Comparison of ENCODE assay signal across 11 mouse cellular contexts in the genomic region with DNA sequence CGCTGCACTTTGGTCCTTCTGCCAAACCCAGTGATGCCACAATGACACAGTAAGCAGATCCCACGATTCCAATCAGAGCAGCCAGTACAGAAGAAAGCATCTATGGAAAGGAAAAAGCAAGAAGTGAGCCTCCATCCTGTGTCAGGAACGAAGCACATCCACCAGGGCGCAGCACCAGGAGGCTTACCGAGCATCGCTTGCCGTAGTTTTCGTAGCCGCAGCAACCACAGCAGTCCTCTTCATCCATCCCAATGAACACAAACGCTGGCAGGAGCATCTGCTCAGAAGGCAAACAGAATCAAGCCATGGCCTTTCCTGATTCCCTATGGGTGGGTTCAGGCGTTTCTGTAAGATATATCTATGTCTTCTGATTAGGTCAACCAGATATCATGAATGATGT. TPM values are rescaled to one million over a fixed set of nuclear protein-coding genes. Genes with fewer than 3 reads are reported as not detected.
A peak's percentile ranks its signal among the peaks of the same experiment; 100 is the strongest.
DNase-seq lines count a peak whose midpoint lies in the region; ATAC-seq and TF ChIP-seq lines count a peak whose summit lies in the region.
"Had no signal": no experiment of that assay in that cellular context is flagged by ENCODE, and none has a peak within 500 bp of the region (broad histone marks: within the 10 kb centered on the region; RNA-seq: fewer than 3 reads in every experiment).

No protein-coding gene starts in this region.

- no peak for ATAC-seq in intestine, postnatal 0 days
- ATAC-seq in intestine, embryonic 16.5 days, result no peak
- no peak for ATAC-seq in heart, embryonic 16.5 days (replicated peaks; ENCODE audit: extremely low read depth, insufficient read depth, low FRiP score)
- ATAC-seq in forebrain, embryonic 14.5 days, result no peak

- no peak overlapping the region for H3K27ac ChIP-seq in intestine, postnatal 0 days (ENCODE audit: low read depth, low read length)
- H3K27ac ChIP-seq in intestine, embryonic 16.5 days (ENCODE audit: low read length), result no peak overlapping the region
- H3K27ac ChIP-seq in spleen, adult 2 months (ENCODE audit: insufficient read depth, low read length), result no peak overlapping the region
- H3K27ac ChIP-seq in heart, embryonic 16.5 days (ENCODE audit: low read length), result peak overlapping the region; percentile 9; the same call in 1 of the 2 replicates
- H3K27ac ChIP-seq in forebrain, embryonic 14.5 days (ENCODE audit: low read depth, low read length), result no peak overlapping the region
- H3K27ac ChIP-seq: embryonic facial prominence, embryonic 12.5 days; macrophage; neural tube, embryonic 15.5 days had no signal

- H3K4me1 ChIP-seq in intestine, postnatal 0 days (replicated peaks; ENCODE audit: control insufficient read depth, insufficient read depth, low read length), result no peaks in the 10 kb centered on the region
- H3K4me1 ChIP-seq in intestine, embryonic 16.5 days (ENCODE audit: control insufficient read depth, insufficient read depth, low read length), result peaks cover 5% of the 10 kb centered on the region; the same call in 1 of the 2 replicates
- no peaks in the 10 kb centered on the region for H3K4me1 ChIP-seq in spleen, adult 2 months (ENCODE audit: control insufficient read depth, insufficient read depth, insufficient read length)
- peaks cover 10% of the 10 kb centered on the region; the same call in 1 of the 2 replicates for H3K4me1 ChIP-seq in heart, embryonic 16.5 days (ENCODE audit: control insufficient read depth, insufficient read depth, low read length)
- 0 out of 2 replicates have a peak, but pooled peaks cover 3% of the 10 kb centered on the region for H3K4me1 ChIP-seq in forebrain, embryonic 14.5 days (ENCODE audit: control insufficient read depth, insufficient read depth, low read length)

- no peak for TF ChIP-seq POLR2A in spleen, adult 2 months (IDR thresholded peaks at IDR 0.05; ENCODE audit: low read depth, low read length)

- peak; percentile 57 for TF ChIP-seq CTCF in intestine, postnatal 0 days (IDR thresholded peaks at IDR 0.05; ENCODE audit: low read depth)
- TF ChIP-seq CTCF in spleen, adult 2 months (IDR thresholded peaks at IDR 0.05; ENCODE audit: extremely low read depth, insufficient read depth, insufficient read length, insufficient replicate concordance), result no peak

- no peak for DNase-seq in spleen, adult 2 months (ENCODE audit: low read depth in 1 of 2, low spot score in 2 of 2)
- no peak for DNase-seq in spleen, postnatal 14 days (ENCODE audit: low spot score in 2 of 2)
- no peak for DNase-seq in B cell, adult 2 months
- no peak for DNase-seq in forebrain, embryonic 14.5 days (ENCODE audit: low spot score)
- no peak for DNase-seq in natural killer cell, adult 2 months (ENCODE audit: low spot score in 2 of 2)

- no peaks in the 10 kb centered on the region for H3K27me3 ChIP-seq in intestine, postnatal 0 days (replicated peaks; ENCODE audit: control insufficient read depth, insufficient read depth, low read length)
- no peaks in the 10 kb centered on the region for H3K27me3 ChIP-seq in intestine, embryonic 16.5 days (replicated peaks; ENCODE audit: control insufficient read depth, insufficient read depth, low read length)
- H3K27me3 ChIP-seq in spleen, adult 2 months (ENCODE audit: control insufficient read depth, insufficient read depth, low read length), result no peaks in the 10 kb centered on the region
- no peaks in the 10 kb centered on the region for H3K27me3 ChIP-seq in heart, embryonic 16.5 days (ENCODE audit: control insufficient read depth, insufficient read depth, low read length)
- no peaks in the 10 kb centered on the region for H3K27me3 ChIP-seq in forebrain, embryonic 14.5 days (replicated peaks; ENCODE audit: control insufficient read depth, insufficient read depth, low read length)
- H3K27me3 ChIP-seq: embryonic facial prominence, embryonic 12.5 days; neural tube, embryonic 15.5 days had no signal

- no peak overlapping the region for H3K4me2 ChIP-seq in intestine, postnatal 0 days (replicated peaks; ENCODE audit: low read depth)
- H3K4me2 ChIP-seq in intestine, embryonic 16.5 days (ENCODE audit: low read depth, low read length), result no peak overlapping the region
- peak overlapping the region; percentile 44 for H3K4me2 ChIP-seq in heart, embryonic 16.5 days (ENCODE audit: low read depth, low read length)
- no peak overlapping the region for H3K4me2 ChIP-seq in forebrain, embryonic 14.5 days (ENCODE audit: low read length)

- no peak overlapping the region for H3K4me3 ChIP-seq in intestine, postnatal 0 days (ENCODE audit: low read depth, low read length)
- no peak overlapping the region for H3K4me3 ChIP-seq in intestine, embryonic 16.5 days (ENCODE audit: low read length)
- peak overlapping the region; percentile 27 for H3K4me3 ChIP-seq in spleen, adult 2 months (ENCODE audit: extremely low read depth, insufficient read depth, insufficient read length)
- peak overlapping the region; percentile 44 for H3K4me3 ChIP-seq in heart, embryonic 16.5 days (ENCODE audit: low read length)
- H3K4me3 ChIP-seq in forebrain, embryonic 14.5 days (ENCODE audit: low read depth, low read length), result no peak overlapping the region
- H3K4me3 ChIP-seq: embryonic facial prominence, embryonic 12.5 days; neural tube, embryonic 15.5 days had no signal

- 79% methylated on average over 11 of the region's 11 CpGs for WGBS in intestine, postnatal 0 days
- WGBS in intestine, embryonic 16.5 days, result 80% methylated on average over 11 of the region's 11 CpGs
- 83% methylated on average over 11 of the region's 11 CpGs for WGBS in spleen, adult 2 months
- 55% methylated on average over 11 of the region's 11 CpGs for WGBS in heart, embryonic 16.5 days
- 74% methylated on average over 11 of the region's 11 CpGs for WGBS in forebrain, embryonic 14.5 days

- H3K9ac ChIP-seq in intestine, postnatal 0 days (ENCODE audit: low read depth, low read length), result no peak overlapping the region
- H3K9ac ChIP-seq in intestine, embryonic 16.5 days (ENCODE audit: low read depth, low read length), result no peak overlapping the region
- H3K9ac ChIP-seq in heart, embryonic 16.5 days (ENCODE audit: low read length), result 0 out of 2 replicates have a peak overlapping the region, but pooled peaks have one; percentile 14
- H3K9ac ChIP-seq in forebrain, embryonic 14.5 days (ENCODE audit: low read length), result no peak overlapping the region
- H3K9ac ChIP-seq: embryonic facial prominence, embryonic 12.5 days; neural tube, embryonic 15.5 days had no signal

- no peaks in the 10 kb centered on the region for H3K9me3 ChIP-seq in intestine, postnatal 0 days (ENCODE audit: control insufficient read depth)
- H3K9me3 ChIP-seq in intestine, embryonic 16.5 days (ENCODE audit: control insufficient read depth, low read length), result no peaks in the 10 kb centered on the region
- H3K9me3 ChIP-seq in heart, embryonic 16.5 days (replicated peaks; ENCODE audit: control insufficient read depth, low read length), result no peaks in the 10 kb centered on the region
- no peaks in the 10 kb centered on the region for H3K9me3 ChIP-seq in forebrain, embryonic 14.5 days (replicated peaks; ENCODE audit: control insufficient read depth, low read length)
- H3K9me3 ChIP-seq: embryonic facial prominence, embryonic 12.5 days; neural tube, embryonic 15.5 days had no signal

- H3K36me3 ChIP-seq in intestine, postnatal 0 days (ENCODE audit: control insufficient read depth, insufficient read depth), result no peaks in the 10 kb centered on the region
- no peaks in the 10 kb centered on the region for H3K36me3 ChIP-seq in intestine, embryonic 16.5 days (ENCODE audit: control insufficient read depth, insufficient read depth, low read length)
- no peaks in the 10 kb centered on the region for H3K36me3 ChIP-seq in spleen, adult 2 months (ENCODE audit: control insufficient read depth, insufficient read depth, low read length)
- no peaks in the 10 kb centered on the region for H3K36me3 ChIP-seq in heart, embryonic 16.5 days (ENCODE audit: control insufficient read depth, insufficient read depth)
- no peaks in the 10 kb centered on the region for H3K36me3 ChIP-seq in forebrain, embryonic 14.5 days (ENCODE audit: control insufficient read depth, insufficient read depth, low read length)
- H3K36me3 ChIP-seq: embryonic facial prominence, embryonic 12.5 days; neural tube, embryonic 15.5 days had no signal

RNA-seq across cellular contexts. Expression of a gene that starts 9.0 kb away (rescaled TPM):
- 94.5 and 101 TPM in 2 replicates for polyA plus RNA-seq in intestine, postnatal 0 days (2015; fragmentation: Nextera tagmentation; extraction: Ambion mirVana)
- 68.3 and 68.4 TPM in 2 replicates for polyA plus RNA-seq in intestine, embryonic 16.5 days (2015; fragmentation: Nextera tagmentation; extraction: Ambion mirVana)
- polyA plus RNA-seq in spleen, adult 2 months (2012; rRNA removed), result 22.5 and 24.5 TPM in 2 replicates
- 272 and 299 TPM in 2 replicates for polyA plus RNA-seq in heart, embryonic 16.5 days (2015; fragmentation: Nextera tagmentation; extraction: Ambion mirVana)
- polyA plus RNA-seq in forebrain, embryonic 14.5 days (2014; fragmentation: Nextera tagmentation; extraction: Ambion mirVana), result 20.9 and 23.8 TPM in 2 replicates
- polyA plus RNA-seq: macrophage had no signal

Comparison
In these comparisons a context has a peak if more than half of its experiments do, and no peak if none do; other contexts are left out.
1. H3K4me3 ChIP-seq: peak in spleen, adult 2 months (single experiment) and heart, embryonic 16.5 days (single experiment); none in intestine, postnatal 0 days (single experiment), intestine, embryonic 16.5 days (single experiment) and forebrain, embryonic 14.5 days (single experiment).